Mouse (Mus musculus) liver (tissue): ENCODE measurements at regions not wholly inside any gene's neighbourhood (a gene's known extent, or its start where the extent isn't known, plus 50 kb on each side); places are given as distances from the start of the nearest gene placed in this dataset.
"Not testable (repeated sequence)": the region's sequence is repeated elsewhere in the genome, so short reads cannot be mapped to it uniquely, and the experiment has no call there.

Experiments used
- DNase-seq: peaks from one replicate; pipeline ENCODE4 v3.0.0-alpha.2; 2020; ENCODE audit warnings: mixed read lengths

GRCm38 (mm10) chr3:49686182-49686895 is 70.8 kb downstream of the Pcdh18 start:
- DNase-seq, result no peak

- no peak for DNase-seq
Measured at GRCm38 (mm10) chr3:49674921-49675320, 82.2 kb downstream of the Pcdh18 start.

GRCm38 (mm10) chr3:49672685-49673184 is 84.4 kb downstream of the Pcdh18 start:
- no peak for DNase-seq

GRCm38 (mm10) chr3:49667543-49668338 is 89.4 kb downstream of the Pcdh18 start:
- no peak for DNase-seq

GRCm38 (mm10) chr3:49666516-49666915 is 90.6 kb downstream of the Pcdh18 start:
- DNase-seq, result no peak

GRCm38 (mm10) chr3:49648895-49649175 is 108.3 kb downstream of the Pcdh18 start:
- DNase-seq, result no peak

GRCm38 (mm10) chr3:49648040-49648894 is 108.9 kb downstream of the Pcdh18 start:
- no peak for DNase-seq

GRCm38 (mm10) chr3:49644993-49645392 is 112.1 kb downstream of the Pcdh18 start:
- no peak for DNase-seq

- DNase-seq, result no peak
Measured at GRCm38 (mm10) chr3:49643871-49644270, 113.3 kb downstream of the Pcdh18 start.

GRCm38 (mm10) chr3:49641966-49642758 is 115.0 kb downstream of the Pcdh18 start:
- no peak for DNase-seq

- no peak for DNase-seq
Measured at GRCm38 (mm10) chr3:49641411-49641810, 115.7 kb downstream of the Pcdh18 start.

- DNase-seq, result no peak
Measured at GRCm38 (mm10) chr3:49638601-49639000, 118.5 kb downstream of the Pcdh18 start.

- DNase-seq, result no peak
Measured at GRCm38 (mm10) chr3:49636676-49637075, 120.4 kb downstream of the Pcdh18 start.

GRCm38 (mm10) chr3:49592706-49593451 is 164.2 kb downstream of the Pcdh18 start:
- DNase-seq, result peak; percentile 3

- no peak for DNase-seq
Measured at GRCm38 (mm10) chr3:49590234-49590633, 166.9 kb downstream of the Pcdh18 start.

GRCm38 (mm10) chr3:49586531-49587168 is 170.5 kb downstream of the Pcdh18 start:
- no peak for DNase-seq

GRCm38 (mm10) chr3:49585962-49586361 is 171.2 kb downstream of the Pcdh18 start:
- DNase-seq, result not testable (repeated sequence)

GRCm38 (mm10) chr3:49566769-49567729 is 190.1 kb downstream of the Pcdh18 start:
- no peak for DNase-seq

- no peak for DNase-seq
Measured at GRCm38 (mm10) chr3:49527642-49528041, 229.5 kb downstream of the Pcdh18 start.

- DNase-seq, result no peak
Measured at GRCm38 (mm10) chr3:49520088-49520487, 237.0 kb downstream of the Pcdh18 start.
